ENCODE assay signal across 7 mouse cellular contexts in genomic region chr8:111145460-111146012, GRCm38 (mm10). TPM values are rescaled to one million over a fixed set of nuclear protein-coding genes. Genes with fewer than 3 reads are reported as not detected.
DNase-seq lines count a peak whose midpoint lies in the region; ATAC-seq lines count a peak whose summit lies in the region.
"Not testable (repeated sequence)": the region's sequence is repeated elsewhere in the genome, so short reads cannot be mapped to it uniquely, and the experiment has no call there.

No protein-coding gene starts in this region.

- not testable (repeated sequence) for H3K4me1 ChIP-seq in intestine, embryonic 16.5 days (ENCODE audit: control insufficient read depth, insufficient read depth, low read length); midbrain, embryonic 11.5 days (ENCODE audit: control insufficient read depth, insufficient read depth, low read length)

- not testable (repeated sequence) for H3K36me3 ChIP-seq in intestine, embryonic 16.5 days (ENCODE audit: control insufficient read depth, insufficient read depth, low read length); midbrain, embryonic 11.5 days (ENCODE audit: control insufficient read depth, insufficient read depth, low read length)

- not testable (repeated sequence) for H3K27me3 ChIP-seq in intestine, embryonic 16.5 days (replicated peaks; ENCODE audit: control insufficient read depth, insufficient read depth, low read length); midbrain, embryonic 11.5 days (ENCODE audit: control insufficient read depth, insufficient read depth, low read length)

- intact Hi-C loops in gastrocnemius, postnatal 36 days (cut with DNase I); left cerebral cortex, postnatal 36 days (cut with DNase I): not testable (repeated sequence)

- H3K9ac ChIP-seq in intestine, embryonic 16.5 days (ENCODE audit: low read depth, low read length): peak overlapping the region; percentile 76
- H3K9ac ChIP-seq in midbrain, embryonic 11.5 days (ENCODE audit: low read length): peak overlapping the region; percentile 62

- peak overlapping the region; percentile 71 for H3K4me2 ChIP-seq in intestine, embryonic 16.5 days (ENCODE audit: low read depth, low read length)
- peak overlapping the region; percentile 74 for H3K4me2 ChIP-seq in midbrain, embryonic 11.5 days

- not testable (repeated sequence) for H3K9me3 ChIP-seq in intestine, embryonic 16.5 days (ENCODE audit: control insufficient read depth, low read length); midbrain, embryonic 11.5 days (ENCODE audit: control insufficient read depth, low read length)

- peak; percentile 95 for DNase-seq in adrenal gland, adult 18-20 months (ENCODE audit: low spot score in 2 of 2)
- DNase-seq in embryo, embryonic 11 days: peak; percentile 93
- peak; percentile 91 to 95 for DNase-seq in gastrocnemius, postnatal 36 days
- peak; percentile 90 to 93 for DNase-seq in left cerebral cortex, postnatal 36 days (ENCODE audit: low spot score in 2 of 2)
- DNase-seq in midbrain, embryonic 11.5 days (ENCODE audit: low spot score, missing footprints): peak; percentile 99
- peak; percentile 85 for DNase-seq in skeletal muscle tissue, adult 2 months (ENCODE audit: low read depth, low spot score)

- H3K27ac ChIP-seq in intestine, embryonic 16.5 days (ENCODE audit: low read length); midbrain, embryonic 11.5 days (ENCODE audit: low read depth, low read length): not testable (repeated sequence)

- peak overlapping the region; percentile 70 for H3K4me3 ChIP-seq in intestine, embryonic 16.5 days (ENCODE audit: low read length)
- peak overlapping the region; percentile 62 for H3K4me3 ChIP-seq in midbrain, embryonic 11.5 days (ENCODE audit: low read depth, low read length)

- under 1% methylated on average over 56 of the region's 74 CpGs for WGBS in intestine, embryonic 16.5 days
- under 1% methylated on average over 45 of the region's 74 CpGs for WGBS in midbrain, embryonic 11.5 days

- peak; percentile 95 for ATAC-seq in intestine, embryonic 16.5 days
- ATAC-seq in midbrain, embryonic 11.5 days (ENCODE audit: low FRiP score): peak; percentile 95

RNA-seq across cellular contexts. Expression of gene Pdpr, which starts 51.1 kb away (rescaled TPM):
- total RNA-seq in adrenal gland, adult 18-20 months (2021): 10 to 100 TPM; 42.5 TPM
- total RNA-seq in gastrocnemius, postnatal 36 days (2021): 100 to 1,000 TPM; 101 to 105 TPM
- polyA plus RNA-seq in intestine, embryonic 16.5 days (2015; fragmentation: Nextera tagmentation; extraction: Ambion mirVana): 6.5 and 8.5 TPM in 2 replicates
- total RNA-seq in left cerebral cortex, postnatal 36 days (2021): 10 to 100 TPM; 28.1 to 29.5 TPM
- polyA plus RNA-seq in midbrain, embryonic 11.5 days (2014; fragmentation: Nextera tagmentation; extraction: Ambion mirVana): 5.0 and 7.1 TPM in 2 replicates

RNA-seq across cellular contexts. Expression of gene Clec18a, which starts 53.3 kb away (rescaled TPM):
- not detected for total RNA-seq in adrenal gland, adult 18-20 months (2021)
- under 1 TPM; 0.12 to 0.69 TPM for total RNA-seq in gastrocnemius, postnatal 36 days (2021)
- polyA plus RNA-seq in intestine, embryonic 16.5 days (2015; fragmentation: Nextera tagmentation; extraction: Ambion mirVana): 0.07 and 0.09 TPM in 2 replicates
- total RNA-seq in left cerebral cortex, postnatal 36 days (2021): 1 to 10 TPM; 3.2 to 3.5 TPM
- polyA plus RNA-seq in midbrain, embryonic 11.5 days (2014; fragmentation: Nextera tagmentation; extraction: Ambion mirVana): 0.41 and 0.77 TPM in 2 replicates
